Mouse (Mus musculus) G1E-ER4 (cell line): ENCODE data around the gene Nfib. TPM values are rescaled to one million over a fixed set of nuclear protein-coding genes. Genes with fewer than 3 reads are reported as not detected.

Source experiments
- GATA1 ChIP-seq: IDR thresholded peaks from one replicate; pipeline ENCODE4 v1.8.0; 2012; ENCODE audit warnings: low read length, inconsistent platforms
- polyA plus RNA-seq: library from polyadenylated mRNA; stranded (reverse); fragments of >175 nt; gene quantifications from 2 replicates; pipeline ENCODE4 v1.2.3, GENCODE M21; 2012

The Nfib gene
- polyA plus RNA-seq, 1 experiment, result not detected

GRCm38 (mm10) chr4:82408463-82409404, 296.8 kb downstream of the Nfib start:
- TF ChIP-seq GATA1, result no peak

- no peak for TF ChIP-seq GATA1
Observed at GRCm38 (mm10) chr4:82406511-82406910, 299.0 kb downstream of the Nfib start.

- no peak for TF ChIP-seq GATA1
Observed at GRCm38 (mm10) chr4:82405791-82406190, 299.8 kb downstream of the Nfib start.

- no peak for TF ChIP-seq GATA1
Observed at GRCm38 (mm10) chr4:82403975-82404651, 301.4 kb downstream of the Nfib start.

- no peak for TF ChIP-seq GATA1
Observed at GRCm38 (mm10) chr4:82402666-82403065, 302.9 kb downstream of the Nfib start.

- TF ChIP-seq GATA1, result no peak
Observed at GRCm38 (mm10) chr4:82401450-82402061, 304.0 kb downstream of the Nfib start.

GRCm38 (mm10) chr4:82400536-82400935, 305.0 kb downstream of the Nfib start:
- no peak for TF ChIP-seq GATA1

- TF ChIP-seq GATA1, result no peak
Observed at GRCm38 (mm10) chr4:82399406-82400380, 305.9 kb downstream of the Nfib start.

GRCm38 (mm10) chr4:82398282-82398681, 307.3 kb downstream of the Nfib start:
- no peak for TF ChIP-seq GATA1

GRCm38 (mm10) chr4:82396805-82397204, 308.7 kb downstream of the Nfib start:
- no peak for TF ChIP-seq GATA1

- TF ChIP-seq GATA1, result no peak
Observed at GRCm38 (mm10) chr4:82396003-82396402, 309.5 kb downstream of the Nfib start.

GRCm38 (mm10) chr4:82394346-82394745, 311.2 kb downstream of the Nfib start:
- TF ChIP-seq GATA1, result no peak

GRCm38 (mm10) chr4:82393021-82393420, 312.5 kb downstream of the Nfib start:
- no peak for TF ChIP-seq GATA1

GRCm38 (mm10) chr4:82392496-82392895, 313.1 kb downstream of the Nfib start:
- TF ChIP-seq GATA1, result no peak
